Mouse (Mus musculus) spleen, adult 2 months (tissue): ENCODE results near the gene Galp.

Experiments
- CTCF ChIP-seq: fragments of 200-500 bp; IDR thresholded peaks from 2 replicates; pipeline ENCODE4 v1.5.1; 2011; ENCODE audit warnings: mild to moderate bottlenecking, inconsistent platforms; ENCODE audit not compliant: insufficient read depth, insufficient read length, insufficient replicate concordance; ENCODE audit errors: extremely low read depth
- POLR2A ChIP-seq: fragments of 200-500 bp; IDR thresholded peaks from 2 replicates; pipeline ENCODE4 v1.6.1; 2011; ENCODE audit warnings: low read depth, low read length, inconsistent platforms

GRCm38 (mm10) chr7:6186176-6186575, 10.7 kb upstream of the Galp start:
- no peak for TF ChIP-seq CTCF
- no peak for TF ChIP-seq POLR2A
